Comparison of ENCODE assay signal across 9 mouse cellular contexts in the genomic region with DNA sequence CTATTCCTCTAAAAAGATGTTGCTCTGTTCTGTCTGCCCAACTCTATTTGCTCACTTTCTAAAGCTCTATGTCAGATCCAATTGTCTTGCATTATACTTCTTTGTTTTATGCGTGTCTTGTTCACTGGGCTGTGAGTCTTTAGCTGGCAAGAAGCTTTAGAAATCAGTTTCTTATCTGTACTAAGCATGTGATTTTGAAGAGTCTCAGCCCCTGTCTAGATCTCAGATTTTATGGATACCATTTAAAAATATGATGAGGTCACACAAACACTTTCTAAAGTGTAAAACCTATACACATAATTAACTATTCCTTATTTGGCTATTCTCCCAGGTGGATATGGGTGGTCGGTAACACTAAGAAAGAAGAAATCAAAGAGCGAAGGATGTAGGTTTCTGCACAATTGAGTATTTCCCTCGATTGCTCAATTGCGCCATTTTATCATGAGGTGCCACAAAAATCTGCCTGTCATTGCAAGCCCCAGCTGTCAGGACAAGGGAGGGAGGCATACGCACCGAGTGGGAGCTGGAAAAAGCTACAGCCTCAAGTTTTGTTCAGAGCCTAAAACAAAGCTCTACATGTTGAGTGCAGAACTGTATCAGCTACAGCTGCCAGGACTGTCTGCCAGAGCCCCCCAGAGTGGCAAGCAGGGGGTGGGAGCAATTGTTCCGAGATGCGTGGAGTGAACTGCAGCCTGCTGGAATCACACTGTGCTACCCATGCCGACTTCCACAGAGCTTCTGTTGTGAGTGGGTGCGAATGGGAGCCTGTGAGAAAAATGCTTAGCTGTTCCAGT. TPM values are rescaled to one million over a fixed set of nuclear protein-coding genes. Genes with fewer than 3 reads are reported as not detected.
DNase-seq lines count a peak whose midpoint lies in the region; ATAC-seq lines count a peak whose summit lies in the region.
"Had no signal": no experiment of that assay in that cellular context is flagged by ENCODE, and none has a peak within 500 bp of the region (broad histone marks: within the 10 kb centered on the region; RNA-seq: fewer than 3 reads in every experiment).

No protein-coding gene starts in this region.

- no peaks in the 10 kb centered on the region for H3K9me3 ChIP-seq in heart, embryonic 16.5 days (replicated peaks; ENCODE audit: control insufficient read depth, low read length)
- H3K9me3 ChIP-seq in midbrain, embryonic 14.5 days (ENCODE audit: control insufficient read depth, low read length): no peaks in the 10 kb centered on the region

- no peaks in the 10 kb centered on the region for H3K36me3 ChIP-seq in heart, embryonic 16.5 days (ENCODE audit: control insufficient read depth, insufficient read depth)
- no peaks in the 10 kb centered on the region for H3K36me3 ChIP-seq in midbrain, embryonic 14.5 days (ENCODE audit: control insufficient read depth, insufficient read depth, low read length)

- H3K4me1 ChIP-seq in heart, embryonic 16.5 days (ENCODE audit: control insufficient read depth, insufficient read depth, low read length): 0 out of 2 replicates have a peak, but pooled peaks cover 4% of the 10 kb centered on the region
- no peaks in the 10 kb centered on the region for H3K4me1 ChIP-seq in midbrain, embryonic 14.5 days (ENCODE audit: control insufficient read depth, insufficient read depth, low read length)

- no peak for DNase-seq in heart, postnatal 14 days
- DNase-seq in cerebellum, adult 9-11 months: peak; percentile 38
- DNase-seq in layer of hippocampus, postnatal 10 days (ENCODE audit: low spot score in 2 of 2): peak; percentile 70 to 79
- DNase-seq in midbrain, embryonic 14.5 days: peak; percentile 12
- DNase-seq in kidney, adult 8-10 months: no peak
- DNase-seq in gastrocnemius, postnatal 25 days: no peak

- ATAC-seq in heart, embryonic 16.5 days (replicated peaks; ENCODE audit: extremely low read depth, insufficient read depth, low FRiP score): no peak
- ATAC-seq in midbrain, embryonic 14.5 days (ENCODE audit: low FRiP score, low TSS enrichment): no peak
- ATAC-seq in erythroid progenitor cell, adult 5-6 weeks (replicated peaks; ENCODE audit: low FRiP score, poor library complexity, severe bottlenecking): no peak

- H3K9ac ChIP-seq in heart, embryonic 16.5 days (ENCODE audit: low read length): no peak overlapping the region
- no peak overlapping the region for H3K9ac ChIP-seq in midbrain, embryonic 14.5 days (replicated peaks; ENCODE audit: low read length)

- no peak overlapping the region for H3K27ac ChIP-seq in heart, embryonic 16.5 days (ENCODE audit: low read length)
- H3K27ac ChIP-seq in midbrain, embryonic 14.5 days (replicated peaks; ENCODE audit: low read depth, low read length): no peak overlapping the region
- H3K27ac ChIP-seq: macrophage had no signal

- H3K27me3 ChIP-seq in heart, embryonic 16.5 days (ENCODE audit: control insufficient read depth, insufficient read depth, low read length): no peaks in the 10 kb centered on the region
- no peaks in the 10 kb centered on the region for H3K27me3 ChIP-seq in midbrain, embryonic 14.5 days (ENCODE audit: control insufficient read depth, insufficient read depth, low read length)

- WGBS in heart, embryonic 16.5 days: 55% methylated on average over 11 of the region's 11 CpGs
- 63% methylated on average over 11 of the region's 11 CpGs for WGBS in midbrain, embryonic 14.5 days

- intact Hi-C loops in heart, postnatal 14 days (cut with DNase I): no loop called here

- peak overlapping the region; percentile 48 for H3K4me2 ChIP-seq in heart, embryonic 16.5 days (ENCODE audit: low read depth, low read length)
- no peak overlapping the region for H3K4me2 ChIP-seq in midbrain, embryonic 14.5 days (ENCODE audit: low read length)

- no peak overlapping the region; the same call in 1 of the 2 replicates for H3K4me3 ChIP-seq in heart, embryonic 16.5 days (ENCODE audit: low read length)
- no peak overlapping the region for H3K4me3 ChIP-seq in midbrain, embryonic 14.5 days (replicated peaks; ENCODE audit: low read depth, low read length)

RNA-seq across cellular contexts. Expression of a gene that starts 47.6 kb away (rescaled TPM):
- polyA plus RNA-seq in heart, embryonic 16.5 days (2015; fragmentation: Nextera tagmentation; extraction: Ambion mirVana): 2.2 and 3.4 TPM in 2 replicates
- under 1 TPM; 0.10 to 0.22 TPM for total RNA-seq in heart, postnatal 14 days (2021)
- total RNA-seq in layer of hippocampus, postnatal 10 days (2021): 100 to 1,000 TPM; 178 to 195 TPM
- 41.5 and 43.4 TPM in 2 replicates for polyA plus RNA-seq in midbrain, embryonic 14.5 days (2014; fragmentation: Nextera tagmentation; extraction: Ambion mirVana)
- not detected in 2 replicates for total RNA-seq in erythroid progenitor cell, adult 5-6 weeks (2015; ENCODE audit: low replicate concordance)
- total RNA-seq in erythroid progenitor cell, adult 5-6 weeks (2017; ENCODE audit: low replicate concordance): not detected in 2 replicates
- total RNA-seq in gastrocnemius, postnatal 25 days (2021): under 1 TPM in 1 of 2 experiments, not detected in 1; 0.23 TPM
- polyA plus RNA-seq: macrophage had no signal

Comparison
In these comparisons a context has a peak if more than half of its experiments do, and no peak if none do; other contexts are left out.
1. DNase-seq: peak in cerebellum, adult 9-11 months (single experiment), layer of hippocampus, postnatal 10 days (2 of 2) and midbrain, embryonic 14.5 days (single experiment); none in heart, postnatal 14 days (0 of 2), kidney, adult 8-10 months (0 of 2) and gastrocnemius, postnatal 25 days (single experiment).
2. RNA of a gene that starts 47.6 kb away (total RNA-seq): 178 to 195 TPM in layer of hippocampus, postnatal 10 days; 0.23 TPM in gastrocnemius, postnatal 25 days, 0.10 to 0.22 TPM in heart, postnatal 14 days and not detected in erythroid progenitor cell, adult 5-6 weeks; every median in the first group is over 100 times any median in the second.